Mouse (Mus musculus) neural tube, embryonic 11.5 days (tissue): Measurements from ENCODE around the gene Gmpr. TPM values are rescaled to one million over a fixed set of nuclear protein-coding genes. Genes with fewer than 3 reads are reported as not detected.

Experiments used
- ATAC-seq: fragments of 200-750 bp; cut with Nextera tagmentation; 2 replicates; pipeline ENCODE4 v1.8.0; 2017; ENCODE audit warnings: moderate number of reproducible peaks, mild to moderate bottlenecking, moderate TSS enrichment, moderate library complexity; ENCODE audit not compliant: insufficient read depth, low FRiP score, low TSS enrichment
- DNase-seq: peaks from one replicate; pipeline ENCODE4 v3.0.0-alpha.2; 2015; ENCODE audit warnings: low spot score
- H3K27ac ChIP-seq: fragments of 300-500 bp; sonication (generic); 2 replicates; pipeline ENCODE4 v1.5.1; 2014; ENCODE audit warnings: low read depth, mild to moderate bottlenecking, low read length
- H3K27me3 ChIP-seq: fragments of 300-500 bp; sonication (generic); 2 replicates; pipeline ENCODE4 v1.6.1; 2014; ENCODE audit warnings: mild to moderate bottlenecking, low read length, mixed read lengths; ENCODE audit not compliant: control insufficient read depth, insufficient read depth
- H3K36me3 ChIP-seq: fragments of 300-500 bp; sonication (generic); 2 replicates; pipeline ENCODE4 v1.6.1; 2014; ENCODE audit warnings: mild to moderate bottlenecking, low read length, moderate library complexity, mixed read lengths; ENCODE audit not compliant: control insufficient read depth, insufficient read depth
- H3K4me1 ChIP-seq: fragments of 300-500 bp; sonication (generic); 2 replicates; pipeline ENCODE4 v1.6.1; 2014; ENCODE audit warnings: low read length, mixed read lengths; ENCODE audit not compliant: control insufficient read depth, insufficient read depth
- H3K4me2 ChIP-seq: fragments of 300-500 bp; sonication (generic); 2 replicates; pipeline ENCODE4 v1.6.1; 2014; ENCODE audit warnings: low read depth, mild to moderate bottlenecking, moderate library complexity
- H3K4me3 ChIP-seq: fragments of 300-500 bp; sonication (generic); 2 replicates; pipeline ENCODE4 v1.5.1; 2014; ENCODE audit warnings: low read depth, low read length
- H3K9ac ChIP-seq: fragments of 300-500 bp; sonication (generic); 2 replicates; pipeline ENCODE4 v1.6.1; 2014; ENCODE audit warnings: mild to moderate bottlenecking, low read length
- H3K9me3 ChIP-seq: fragments of 300-500 bp; sonication (generic); 2 replicates; pipeline ENCODE4 v1.6.1; 2016; ENCODE audit warnings: low read length; ENCODE audit not compliant: control insufficient read depth
- WGBS: fragments of 180-500 bp; shearing (Covaris S2); extraction: QIAGEN DNeasy Blood & Tissue Kit; methylation state at CpG from one replicate; pipeline ENCODE4 v1.1.7; 2014; 5-methylcytosine and 5-hydroxymethylcytosine counted together
- polyA plus RNA-seq: library from polyadenylated mRNA; unstranded; fragments of >200 nt; fragmentation: Nextera tagmentation; extraction: Ambion mirVana; gene quantifications from 2 replicates; pipeline ENCODE4 v1.2.1, GENCODE M21; 2014

Gene Gmpr
- polyA plus RNA-seq, 1 experiment from 2014 or later = 29.1 TPM

GRCm38 (mm10) chr13:45590898-45591297 lies 83.7 kb downstream of the Gmpr start:
- DNase-seq (no peak), ATAC-seq (no peak)
- no peaks in the 10 kb centered on the region for H3K27me3 ChIP-seq
- H3K4me3 ChIP-seq = no peak overlapping the region
- no peaks in the 10 kb centered on the region for H3K9me3 ChIP-seq
- no peak overlapping the region for H3K9ac ChIP-seq
- no peaks in the 10 kb centered on the region; the same call in 1 of the 2 replicates for H3K4me1 ChIP-seq
- no peaks in the 10 kb centered on the region for H3K36me3 ChIP-seq
- no peak overlapping the region for H3K27ac ChIP-seq
- H3K4me2 ChIP-seq = no peak overlapping the region

GRCm38 (mm10) chr13:45593914-45594313 lies 86.7 kb downstream of the Gmpr start:
- H3K9me3 ChIP-seq = no peaks in the 10 kb centered on the region
- 62% methylated on average over 1 of the region's 1 CpGs for WGBS
- DNase-seq (no peak), ATAC-seq (no peak)
- no peaks in the 10 kb centered on the region for H3K27me3 ChIP-seq
- H3K27ac ChIP-seq = no peak overlapping the region
- H3K4me1 ChIP-seq = no peaks in the 10 kb centered on the region; the same call in 1 of the 2 replicates
- no peak overlapping the region for H3K4me3 ChIP-seq
- no peak overlapping the region for H3K9ac ChIP-seq
- H3K36me3 ChIP-seq = no peaks in the 10 kb centered on the region
- H3K4me2 ChIP-seq = no peak overlapping the region

DNA sequence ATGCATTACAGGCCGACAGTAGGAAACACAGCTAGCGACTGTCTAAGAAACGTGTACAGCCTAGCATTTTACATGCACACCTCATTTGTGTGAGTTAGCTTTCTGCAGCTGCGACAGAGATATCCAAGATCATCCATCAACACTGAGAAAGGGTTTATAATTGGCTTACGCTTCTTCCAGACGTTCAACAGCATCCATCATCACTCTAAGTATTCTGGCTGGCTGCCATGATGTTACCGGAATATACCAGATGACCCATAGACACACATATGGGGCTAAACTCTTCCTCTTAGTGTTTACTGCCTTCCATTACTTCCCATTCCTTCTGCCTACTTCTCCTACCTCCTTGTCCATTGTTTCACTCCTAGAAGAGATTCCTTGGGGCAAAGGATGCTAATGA lies 88.2 kb downstream of the Gmpr start:
- no peak for ATAC-seq
- DNase-seq = no peak
- H3K9ac ChIP-seq = no peak overlapping the region; the same call in 1 of the 2 replicates
- 67% methylated on average over 7 of the region's 7 CpGs for WGBS
- 0 out of 2 replicates have a peak overlapping the region, but pooled peaks have one; percentile 42 for H3K27ac ChIP-seq
- no peak overlapping the region for H3K4me3 ChIP-seq
- no peaks in the 10 kb centered on the region; the same call in 1 of the 2 replicates for H3K4me1 ChIP-seq
- H3K27me3 ChIP-seq = no peaks in the 10 kb centered on the region
- H3K9me3 ChIP-seq = no peaks in the 10 kb centered on the region
- no peak overlapping the region for H3K4me2 ChIP-seq
- H3K36me3 ChIP-seq = no peaks in the 10 kb centered on the region

GRCm38 (mm10) chr13:45599831-45600230 lies 92.6 kb downstream of the Gmpr start:
- ATAC-seq (no peak), DNase-seq (no peak)
- Histone ChIP-seq H3K4me1 (no peaks in the 10 kb centered on the region; the same call in 1 of the 2 replicates), H3K36me3 (no peaks in the 10 kb centered on the region), H3K9me3 (no peaks in the 10 kb centered on the region), H3K27ac (no peak overlapping the region), H3K4me3 (no peak overlapping the region), H3K4me2 (no peak overlapping the region), H3K27me3 (no peaks in the 10 kb centered on the region), H3K9ac (no peak overlapping the region)
- WGBS = 79% methylated on average over 2 of the region's 2 CpGs

DNA sequence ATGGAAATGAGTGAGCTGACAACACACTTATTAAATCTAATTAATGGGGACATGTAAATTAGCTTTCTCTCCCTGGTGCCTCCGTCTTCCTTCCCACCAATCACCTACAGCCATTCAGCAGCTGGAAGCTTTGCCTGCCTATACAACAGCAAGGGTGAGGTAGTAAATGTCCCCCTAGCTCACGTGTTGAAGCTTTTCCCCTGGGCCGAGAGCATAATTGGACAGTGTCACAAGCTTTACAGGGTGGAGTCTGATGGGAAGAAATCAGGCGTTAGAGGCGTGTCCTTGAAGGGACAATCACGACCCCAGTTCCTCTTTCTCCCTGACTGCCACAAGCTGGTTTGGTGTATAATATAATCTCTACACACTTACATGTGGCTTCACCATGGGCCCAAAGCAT lies 93.2 kb downstream of the Gmpr start:
- Histone ChIP-seq H3K4me3 (no peak overlapping the region), H3K27me3 (no peaks in the 10 kb centered on the region), H3K27ac (no peak overlapping the region), H3K9ac (no peak overlapping the region), H3K36me3 (no peaks in the 10 kb centered on the region), H3K4me2 (no peak overlapping the region), H3K4me1 (no peaks in the 10 kb centered on the region), H3K9me3 (no peaks in the 10 kb centered on the region)
- DNase-seq (no peak), ATAC-seq (no peak)
- WGBS = 58% methylated on average over 6 of the region's 6 CpGs

Other genes starting within 250 kb of the Gmpr start
- gene Mylip, start 117.7 kb upstream of the Gmpr start, polyA plus RNA-seq = 5.1 and 5.5 TPM in 2 replicates